Mouse (Mus musculus): ENCODE results near the gene Bglap2. TPM values are rescaled to one million over a fixed set of nuclear protein-coding genes. Genes with fewer than 3 reads are reported as not detected.
A peak's percentile ranks its signal among the peaks of the same experiment; 100 is the strongest.

Bglap2 gene
- polyA plus RNA-seq, 1 experiment from 2014 or later, result not detected

DNA sequence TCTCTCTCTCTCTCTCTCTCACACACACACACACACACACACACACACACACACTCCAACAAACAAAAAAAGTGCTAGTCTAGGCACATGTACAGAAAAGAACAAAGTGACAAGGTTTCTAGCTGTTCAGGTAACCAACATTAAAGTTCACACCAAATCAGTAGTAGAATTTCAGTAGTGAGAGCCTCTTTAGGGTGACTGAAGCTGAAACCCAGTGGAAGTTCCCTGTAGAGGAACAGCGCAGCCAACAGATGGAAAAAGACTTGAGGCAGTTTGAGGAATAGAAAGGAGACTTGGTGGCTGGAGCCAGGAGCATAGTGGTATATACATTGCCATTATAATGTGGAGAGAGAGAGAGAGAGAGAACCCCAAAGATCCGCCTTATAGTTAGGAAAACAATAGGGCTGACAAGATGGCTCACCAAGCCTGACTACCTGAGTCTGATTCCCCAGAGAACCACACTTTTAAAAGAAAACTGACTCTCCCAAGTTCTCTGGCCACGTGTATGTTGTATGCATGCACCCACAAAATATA lies 43.5 kb downstream of the Bglap2 start:
- Histone ChIP-seq H3K27ac (replicated peaks; ENCODE audit: low read depth, low read length) (no peak overlapping the region), H3K4me3 (ENCODE audit: low read depth, low read length) (peak overlapping the region; percentile 89), H3K4me1 (ENCODE audit: control insufficient read depth, insufficient read depth, low read length) (0 out of 2 replicates have a peak, but pooled peaks cover 3% of the 10 kb centered on the region), H3K27me3 (ENCODE audit: control insufficient read depth, insufficient read depth, low read length) (no peaks in the 10 kb centered on the region), H3K9me3 (replicated peaks; ENCODE audit: control insufficient read depth, low read length) (no peaks in the 10 kb centered on the region), H3K9ac (replicated peaks; ENCODE audit: low read length) (peak overlapping the region; percentile 96), H3K4me2 (ENCODE audit: low read depth, low read length) (peak overlapping the region; percentile 74), H3K36me3 (replicated peaks; ENCODE audit: control insufficient read depth, insufficient read depth, low read depth, low read length) (no peaks in the 10 kb centered on the region)
- no peak for ATAC-seq (replicated peaks; ENCODE audit: insufficient number of reproducible peaks, low FRiP score, low TSS enrichment, low read depth)
- DNase-seq (ENCODE audit: low spot score), result no peak
- 40% methylated on average over 3 of the region's 3 CpGs for WGBS

DNA sequence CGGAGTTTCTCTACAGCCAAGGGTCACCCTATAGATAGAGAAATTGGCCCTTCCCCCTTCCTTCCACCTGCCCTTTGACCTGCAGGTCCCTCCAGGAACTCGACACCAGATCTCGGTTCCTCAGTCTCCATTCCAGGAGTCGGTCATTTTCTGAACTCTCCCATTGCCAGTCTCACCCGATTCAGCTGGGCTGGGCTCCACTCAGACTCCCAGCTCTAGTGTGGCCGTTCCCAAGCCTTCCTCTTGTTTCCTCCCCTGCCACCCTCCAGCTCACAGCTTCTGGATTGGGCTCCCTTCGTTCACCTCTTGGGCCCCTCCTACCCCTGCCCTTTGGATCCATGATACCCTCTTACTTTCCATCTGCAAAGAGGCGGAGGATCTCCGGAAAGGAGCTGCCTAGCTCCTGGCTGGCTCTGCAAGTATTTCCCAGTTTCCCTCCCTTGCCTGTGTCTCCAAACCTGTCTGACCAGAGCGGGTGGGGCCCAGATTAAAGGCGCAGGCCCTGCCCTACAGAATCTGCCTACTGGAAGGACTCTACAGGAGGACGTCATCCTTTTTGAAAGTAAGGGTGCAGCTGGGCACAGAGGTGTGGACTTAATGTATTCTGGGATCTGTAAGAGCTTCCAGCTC lies 44.4 kb downstream of the Bglap2 start:
- DNase-seq (ENCODE audit: low spot score), result no peak
- Histone ChIP-seq H3K27ac (replicated peaks; ENCODE audit: low read depth, low read length) (no peak overlapping the region), H3K36me3 (replicated peaks; ENCODE audit: control insufficient read depth, insufficient read depth, low read depth, low read length) (no peaks in the 10 kb centered on the region), H3K4me1 (ENCODE audit: control insufficient read depth, insufficient read depth, low read length) (0 out of 2 replicates have a peak, but pooled peaks cover 3% of the 10 kb centered on the region), H3K27me3 (ENCODE audit: control insufficient read depth, insufficient read depth, low read length) (no peaks in the 10 kb centered on the region), H3K4me3 (ENCODE audit: low read depth, low read length) (no peak overlapping the region), H3K9me3 (replicated peaks; ENCODE audit: control insufficient read depth, low read length) (no peaks in the 10 kb centered on the region), H3K9ac (replicated peaks; ENCODE audit: low read length) (peak overlapping the region; percentile 34), H3K4me2 (ENCODE audit: low read depth, low read length) (no peak overlapping the region)
- 39% methylated on average over 12 of the region's 12 CpGs for WGBS
- ATAC-seq (replicated peaks; ENCODE audit: insufficient number of reproducible peaks, low FRiP score, low TSS enrichment, low read depth), result no peak

DNA sequence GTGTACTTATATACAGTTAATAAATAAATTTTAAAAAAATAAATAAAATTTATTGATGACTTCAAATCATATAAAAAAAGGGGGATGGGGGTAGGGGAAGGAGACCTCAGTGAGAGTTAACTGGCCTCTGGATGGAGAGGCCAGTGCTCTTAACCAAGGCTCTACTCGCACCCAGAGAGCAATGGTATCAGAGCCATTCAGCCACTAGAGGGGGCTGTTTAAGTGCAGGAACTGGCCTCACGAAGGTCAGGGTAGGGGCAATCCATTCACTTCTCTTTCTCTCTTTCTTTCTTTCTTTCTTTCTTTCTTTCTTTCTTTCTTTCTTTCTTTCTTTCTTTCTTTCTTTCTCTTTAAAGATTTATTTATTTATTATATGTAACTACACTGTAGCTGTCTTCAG lies 47.2 kb downstream of the Bglap2 start:
- no peaks in the 10 kb centered on the region for H3K27me3 ChIP-seq (ENCODE audit: control insufficient read depth, insufficient read depth, low read length)
- WGBS, result 27% methylated on average over 2 of the region's 2 CpGs
- H3K27ac ChIP-seq (replicated peaks; ENCODE audit: low read depth, low read length), result no peak overlapping the region
- no peaks in the 10 kb centered on the region for H3K4me1 ChIP-seq (ENCODE audit: control insufficient read depth, insufficient read depth, low read length)
- no peak overlapping the region for H3K4me3 ChIP-seq (ENCODE audit: low read depth, low read length)
- no peak overlapping the region for H3K9ac ChIP-seq (replicated peaks; ENCODE audit: low read length)
- 0 out of 2 replicates have a peak, but pooled peaks cover 2% of the 10 kb centered on the region for H3K36me3 ChIP-seq (replicated peaks; ENCODE audit: control insufficient read depth, insufficient read depth, low read depth, low read length)
- H3K4me2 ChIP-seq (ENCODE audit: low read depth, low read length), result no peak overlapping the region
- ATAC-seq (replicated peaks; ENCODE audit: insufficient number of reproducible peaks, low FRiP score, low TSS enrichment, low read depth), result no peak
- DNase-seq (ENCODE audit: low spot score), result peak; percentile 63
- H3K9me3 ChIP-seq (replicated peaks; ENCODE audit: control insufficient read depth, low read length), result no peaks in the 10 kb centered on the region

DNA sequence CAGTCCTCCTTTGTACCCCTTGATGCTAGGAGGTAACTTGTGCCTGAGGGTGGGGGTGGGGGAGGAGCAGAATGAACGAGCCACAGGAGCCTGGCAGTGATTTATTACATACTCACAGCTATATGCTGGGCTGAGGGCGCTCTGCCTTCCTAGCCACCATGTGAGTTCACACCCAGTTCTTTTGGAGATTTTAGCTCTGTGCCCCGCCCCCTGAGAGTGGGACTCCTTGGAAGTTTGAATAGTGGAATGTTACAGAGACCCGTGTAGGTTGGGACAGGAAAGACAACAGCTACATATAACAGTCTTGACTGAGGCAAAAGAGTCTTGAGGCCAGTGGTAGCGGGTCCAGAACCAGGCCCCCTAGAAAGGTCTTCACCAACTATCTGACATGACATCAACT lies 49.5 kb downstream of the Bglap2 start:
- WGBS, result 79% methylated on average over 5 of the region's 5 CpGs
- Histone ChIP-seq H3K4me3 (ENCODE audit: low read depth, low read length) (no peak overlapping the region), H3K27me3 (ENCODE audit: control insufficient read depth, insufficient read depth, low read length) (no peaks in the 10 kb centered on the region), H3K27ac (replicated peaks; ENCODE audit: low read depth, low read length) (no peak overlapping the region), H3K9me3 (replicated peaks; ENCODE audit: control insufficient read depth, low read length) (no peaks in the 10 kb centered on the region), H3K9ac (replicated peaks; ENCODE audit: low read length) (no peak overlapping the region), H3K4me2 (ENCODE audit: low read depth, low read length) (no peak overlapping the region), H3K36me3 (replicated peaks; ENCODE audit: control insufficient read depth, insufficient read depth, low read depth, low read length) (0 out of 2 replicates have a peak, but pooled peaks cover 2% of the 10 kb centered on the region), H3K4me1 (ENCODE audit: control insufficient read depth, insufficient read depth, low read length) (no peaks in the 10 kb centered on the region)
- DNase-seq (ENCODE audit: low spot score) (no peak), ATAC-seq (replicated peaks; ENCODE audit: insufficient number of reproducible peaks, low FRiP score, low TSS enrichment, low read depth) (no peak)

Other genes with a start within 250 kb of the Bglap2 start
- 11.5 and 12.5 TPM in 2 replicates for gene Mef2d, start 236.3 kb downstream of the Bglap2 start, polyA plus RNA-seq (2014; fragmentation: Nextera tagmentation; extraction: Ambion mirVana)
- 0.25 and 0.26 TPM in 2 replicates for gene Rhbg, start 124.0 kb downstream of the Bglap2 start, polyA plus RNA-seq (2014; fragmentation: Nextera tagmentation; extraction: Ambion mirVana)
- gene Gm38392, start 91.5 kb downstream of the Bglap2 start, polyA plus RNA-seq (2014; fragmentation: Nextera tagmentation; extraction: Ambion mirVana), result 0.36 TPM in 1 of 2 replicates, not detected in the other
- gene Tsacc, start 81.7 kb downstream of the Bglap2 start, polyA plus RNA-seq (2014; fragmentation: Nextera tagmentation; extraction: Ambion mirVana), result 9.8 and 13.1 TPM in 2 replicates
- 784 and 788 TPM in 2 replicates for gene Cct3, start 81.6 kb downstream of the Bglap2 start, polyA plus RNA-seq (2014; fragmentation: Nextera tagmentation; extraction: Ambion mirVana)
- gene Glmp, start 53.7 kb downstream of the Bglap2 start, polyA plus RNA-seq (2014; fragmentation: Nextera tagmentation; extraction: Ambion mirVana), result 77.9 and 87.3 TPM in 2 replicates
- gene Tmem79, start 42.6 kb downstream of the Bglap2 start, polyA plus RNA-seq (2014; fragmentation: Nextera tagmentation; extraction: Ambion mirVana), result 2.1 and 2.8 TPM in 2 replicates
- gene Smg5, start 42.4 kb downstream of the Bglap2 start, polyA plus RNA-seq (2014; fragmentation: Nextera tagmentation; extraction: Ambion mirVana), result 33.3 and 39.3 TPM in 2 replicates
- 0.60 and 0.82 TPM in 2 replicates for gene Paqr6, start 14.1 kb downstream of the Bglap2 start, polyA plus RNA-seq (2014; fragmentation: Nextera tagmentation; extraction: Ambion mirVana)
- gene Bglap3, start 6.0 kb downstream of the Bglap2 start, polyA plus RNA-seq (2014; fragmentation: Nextera tagmentation; extraction: Ambion mirVana), result 0.32 TPM in 1 of 2 replicates, not detected in the other
- gene Bglap, start 5.8 kb upstream of the Bglap2 start, polyA plus RNA-seq (2014; fragmentation: Nextera tagmentation; extraction: Ambion mirVana), result 0.57 TPM in 1 of 2 replicates, not detected in the other
- 157 and 161 TPM in 2 replicates for gene Pmf1, start 31.6 kb upstream of the Bglap2 start, polyA plus RNA-seq (2014; fragmentation: Nextera tagmentation; extraction: Ambion mirVana)
- 17.1 and 19.2 TPM in 2 replicates for gene Slc25a44, start 46.4 kb upstream of the Bglap2 start, polyA plus RNA-seq (2014; fragmentation: Nextera tagmentation; extraction: Ambion mirVana)
- 5.3 and 6.5 TPM in 2 replicates for gene Sema4a, start 82.5 kb upstream of the Bglap2 start, polyA plus RNA-seq (2014; fragmentation: Nextera tagmentation; extraction: Ambion mirVana)
- 28.7 and 30.5 TPM in 2 replicates for gene Lmna, start 131.3 kb upstream of the Bglap2 start, polyA plus RNA-seq (2014; fragmentation: Nextera tagmentation; extraction: Ambion mirVana)
- gene Mex3a, start 153.7 kb upstream of the Bglap2 start, polyA plus RNA-seq (2014; fragmentation: Nextera tagmentation; extraction: Ambion mirVana), result 40.1 and 41.0 TPM in 2 replicates
- 3.7 and 4.0 TPM in 2 replicates for gene Rab25, start 169.6 kb upstream of the Bglap2 start, polyA plus RNA-seq (2014; fragmentation: Nextera tagmentation; extraction: Ambion mirVana)
- 77.4 and 82.0 TPM in 2 replicates for gene Lamtor2, start 174.4 kb upstream of the Bglap2 start, polyA plus RNA-seq (2014; fragmentation: Nextera tagmentation; extraction: Ambion mirVana)
- gene Ubqln4, start 175.1 kb upstream of the Bglap2 start, polyA plus RNA-seq (2014; fragmentation: Nextera tagmentation; extraction: Ambion mirVana), result 62.1 and 73.3 TPM in 2 replicates
- gene Ssr2, start 197.2 kb upstream of the Bglap2 start, polyA plus RNA-seq (2014; fragmentation: Nextera tagmentation; extraction: Ambion mirVana), result 184 and 201 TPM in 2 replicates
- gene Arhgef2, start 227.3 kb upstream of the Bglap2 start, polyA plus RNA-seq (2014; fragmentation: Nextera tagmentation; extraction: Ambion mirVana), result 82.2 and 89.3 TPM in 2 replicates

Measured in embryonic facial prominence, embryonic 11.5 days (tissue).